Mouse (Mus musculus) B cell, adult 62 days (primary cell): ENCODE measurements around the gene Sart1. TPM values are rescaled to one million over a fixed set of nuclear protein-coding genes. Genes with fewer than 3 reads are reported as not detected.

Experiments
- total RNA-seq: library from RNA; stranded (reverse); gene quantifications from 4 replicates; pipeline ENCODE4 v1.2.4, GENCODE M21; 2023

The Sart1 gene
- 164 to 192 TPM (median 190 TPM) in 4 replicates for total RNA-seq

GRCm38 (mm10) chr19:5388588-5389242 lies at the start of gene Sart1:
Gene Sart1 (minus strand): TSS chr19:5388703.

GRCm38 (mm10) chr19:5424782-5425741 lies 36.6 kb upstream of the Sart1 start, which contains the start of the genes Drap1 and AI837181:
Gene Drap1 (minus strand): TSS chr19:5424979.
Gene AI837181 (plus strand): TSS chr19:5425144.

GRCm38 (mm10) chr19:5402293-5402692 lies 13.8 kb upstream of the Sart1 start, which contains the start of gene Tsga10ip:
Gene Tsga10ip (minus strand): TSS chr19:5402526.

DNA sequence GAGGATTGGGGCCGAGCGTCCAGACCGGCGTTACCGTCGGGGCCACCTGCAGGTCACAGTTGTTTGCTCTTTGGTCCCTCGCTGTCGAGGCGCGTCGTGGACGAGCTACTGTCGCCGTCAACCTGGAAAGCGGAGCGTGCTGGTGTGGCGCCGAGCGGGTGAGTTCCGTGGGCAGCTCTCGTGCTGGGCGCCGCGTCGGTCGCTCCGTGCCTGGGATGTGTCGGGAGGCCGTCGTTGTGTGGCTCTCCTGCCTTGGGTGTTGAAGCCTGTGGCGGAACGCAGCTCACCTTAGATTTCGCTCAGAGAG lies 21.5 kb downstream of the Sart1 start, which contains the start of gene Banf1:
Gene Banf1, minus strand, starts transcription at position 116 of the 307 bp plus-strand sequence.

DNA sequence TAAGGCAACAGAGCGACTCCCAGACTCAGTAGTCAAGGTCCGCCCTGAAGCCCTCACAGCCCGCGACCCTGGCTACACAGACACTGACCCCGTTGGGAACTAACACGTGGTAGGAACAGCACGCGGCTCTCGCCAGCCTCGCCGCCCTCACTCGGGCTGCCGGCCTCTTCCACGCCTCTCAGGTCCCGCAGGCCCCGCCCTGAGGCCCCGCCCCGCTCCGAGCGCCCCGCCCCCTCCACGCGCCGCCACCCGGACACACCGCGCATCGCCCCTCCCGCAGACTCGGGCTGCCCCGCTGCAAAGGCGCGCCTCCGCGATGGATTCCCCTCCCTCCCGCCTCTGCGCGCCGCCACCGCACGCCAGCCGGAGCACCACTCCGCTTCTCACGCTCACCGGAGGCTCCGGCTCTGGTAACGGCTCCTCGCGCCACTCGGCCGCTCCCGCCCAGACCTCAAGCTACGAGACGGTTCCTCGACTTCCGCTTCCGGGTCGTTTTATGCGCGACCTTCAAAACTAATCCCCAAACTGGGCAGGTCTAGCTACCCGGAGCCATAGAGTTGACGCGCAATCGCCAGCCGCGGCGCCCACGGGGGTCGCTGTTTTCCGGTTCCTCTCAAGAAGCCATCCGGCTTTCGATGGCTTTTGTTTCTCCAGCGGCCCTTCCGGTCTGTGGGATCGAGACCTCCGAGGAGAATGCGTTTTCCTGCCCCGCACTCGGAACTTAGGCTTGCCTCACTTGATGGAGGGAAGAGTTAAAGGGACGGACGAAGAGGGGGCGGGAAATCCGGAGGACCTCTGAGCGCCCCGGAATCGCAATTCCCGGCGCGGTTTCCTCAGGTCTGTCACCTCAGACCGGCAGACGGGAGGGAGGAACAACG lies 22.1 kb downstream of the Sart1 start, which contains the start of gene Eif1ad:
Gene Eif1ad, plus strand, starts transcription at position 567 of the 878 bp plus-strand sequence.

GRCm38 (mm10) chr19:5349502-5349873 lies 39.0 kb downstream of the Sart1 start, which contains the start of gene Cst6:
Gene Cst6 (minus strand): TSS chr19:5349574.

DNA sequence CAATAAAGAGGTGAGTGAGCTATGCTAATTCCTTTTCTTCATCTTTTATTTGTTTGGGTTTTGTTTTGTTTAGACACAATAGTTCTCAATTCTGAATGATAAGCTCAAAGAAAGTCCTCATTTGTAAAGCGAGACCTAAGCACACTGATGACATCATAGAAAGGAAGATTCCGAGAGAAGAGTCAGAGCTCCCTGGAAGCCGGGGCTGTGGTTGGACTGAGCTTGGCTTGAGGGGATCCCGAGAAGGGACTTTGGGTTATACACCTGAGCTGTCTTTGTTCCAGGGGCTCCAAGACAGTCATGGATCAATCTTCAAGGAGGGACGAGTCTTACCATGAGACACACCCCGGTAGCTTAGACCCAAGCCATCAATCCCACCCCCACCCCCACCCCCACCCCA lies 53.1 kb downstream of the Sart1 start, which contains the start of gene Catsper1:
Gene Catsper1, plus strand, starts transcription at position 301 of the 400 bp plus-strand sequence.

Other genes starting within 250 kb of the Sart1 start
- 72.0 to 82.2 TPM (median 75.3 TPM) in 4 replicates for gene Pacs1, start 115.6 kb downstream of the Sart1 start, total RNA-seq
- 307 to 329 TPM (median 311 TPM) in 4 replicates for gene Sf3b2, start 93.2 kb downstream of the Sart1 start, total RNA-seq
- not detected in 4 replicates for gene Gal3st3, start 90.4 kb downstream of the Sart1 start, total RNA-seq
- gene Catsper1, start 53.0 kb downstream of the Sart1 start, total RNA-seq, result not detected in 4 replicates
- 1.1 TPM in 1 of 4 replicates, not detected in the others for gene Cst6, start 39.1 kb downstream of the Sart1 start, total RNA-seq
- 34.9 to 38.5 TPM (median 36.1 TPM) in 4 replicates for gene Eif1ad, start 22.0 kb downstream of the Sart1 start, total RNA-seq
- 88.3 to 99.9 TPM (median 93.3 TPM) in 4 replicates for gene Banf1, start 21.5 kb downstream of the Sart1 start, total RNA-seq
- not detected in 4 replicates for gene Tsga10ip, start 13.8 kb upstream of the Sart1 start, total RNA-seq
- 152 to 183 TPM (median 166 TPM) in 4 replicates for gene Drap1, start 36.3 kb upstream of the Sart1 start, total RNA-seq
- gene AI837181, start 36.4 kb upstream of the Sart1 start, total RNA-seq, result 48.5 to 56.8 TPM (median 51.1 TPM) in 4 replicates
- gene Fosl1, start 58.8 kb upstream of the Sart1 start, total RNA-seq, result 0.41 to 2.4 TPM (median 1.2 TPM) in 4 replicates
- 2.5 to 3.4 TPM (median 2.8 TPM) in 4 replicates for gene Ccdc85b, start 69.2 kb upstream of the Sart1 start, total RNA-seq
- 71.4 to 110 TPM (median 105 TPM) in 4 replicates for gene Fibp, start 71.9 kb upstream of the Sart1 start, total RNA-seq
- 0.92 to 2.5 TPM (median 1.4 TPM) in 4 replicates for gene Ctsw, start 79.8 kb upstream of the Sart1 start, total RNA-seq
- gene Efemp2, start 85.3 kb upstream of the Sart1 start, total RNA-seq, result not detected in 4 replicates
- gene Mus81, start 99.7 kb upstream of the Sart1 start, total RNA-seq, result 29.5 to 38.4 TPM (median 36.3 TPM) in 4 replicates
- 1,244 to 1,311 TPM (median 1,302 TPM) in 4 replicates for gene Cfl1, start 101.8 kb upstream of the Sart1 start, total RNA-seq
- 1.6 to 3.8 TPM (median 2.1 TPM) in 4 replicates for gene 1700020D05Rik, start 115.1 kb upstream of the Sart1 start, total RNA-seq
- gene Snx32, start 121.8 kb upstream of the Sart1 start, total RNA-seq, result 9.1 to 11.3 TPM (median 9.6 TPM) in 4 replicates
- gene Ovol1, start 171.9 kb upstream of the Sart1 start, total RNA-seq, result not detected in 4 replicates
- gene Ap5b1, start 179.3 kb upstream of the Sart1 start, total RNA-seq, result 15.4 to 17.9 TPM (median 15.7 TPM) in 4 replicates
- gene Rnaseh2c, start 213.2 kb upstream of the Sart1 start, total RNA-seq, result 75.8 to 104 TPM (median 94.4 TPM) in 4 replicates
- 102 to 119 TPM (median 114 TPM) in 4 replicates for gene Kat5, start 221.5 kb upstream of the Sart1 start, total RNA-seq
- 140 to 161 TPM (median 148 TPM) in 4 replicates for gene Rela, start 248.8 kb upstream of the Sart1 start, total RNA-seq